Mouse (Mus musculus) gastrocnemius, adult 8-10 months (tissue): ENCODE results near the gene Tgds. TPM values are rescaled to one million over a fixed set of nuclear protein-coding genes. Genes with fewer than 3 reads are reported as not detected.
A peak's percentile ranks its signal among the peaks of the same experiment; 100 is the strongest.
"Not testable (repeated sequence)": the region's sequence is repeated elsewhere in the genome, so short reads cannot be mapped to it uniquely, and the experiment has no call there.

Experiments
- DNase-seq, 2 experiments: peaks; one replicate each; pipeline ENCODE4 v3.0.0; 2022; ENCODE audit warnings: low spot score in 2 of 2
- total RNA-seq, 4 experiments: library from RNA; stranded (reverse); gene quantifications; 2 replicates each; pipeline ENCODE4 v1.2.4; 2022

The Tgds gene
- 1 to 10 TPM; 4.4 to 6.5 (median 5.6) TPM for total RNA-seq

DNA sequence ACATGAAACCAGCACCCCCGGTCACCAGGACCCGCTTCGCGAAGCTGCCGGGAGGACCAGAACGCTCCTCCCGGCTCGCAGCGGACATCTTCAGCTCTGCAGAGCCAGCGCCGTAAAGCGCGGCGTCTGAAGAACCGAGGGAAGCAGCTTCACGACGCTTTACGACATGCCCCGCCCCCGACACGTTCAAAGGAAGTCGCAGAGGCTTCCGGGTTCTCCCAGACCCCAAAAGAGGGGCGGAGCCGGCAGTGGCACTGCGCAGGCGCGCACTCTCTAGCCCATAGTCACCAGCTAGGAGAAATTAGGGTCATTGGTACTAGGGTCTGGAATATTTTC is at the start of gene Tgds:
Gene Tgds (minus strand): TSS at position 114 of the 336 bp plus-strand sequence.
- peak; percentile 99 for DNase-seq

DNA sequence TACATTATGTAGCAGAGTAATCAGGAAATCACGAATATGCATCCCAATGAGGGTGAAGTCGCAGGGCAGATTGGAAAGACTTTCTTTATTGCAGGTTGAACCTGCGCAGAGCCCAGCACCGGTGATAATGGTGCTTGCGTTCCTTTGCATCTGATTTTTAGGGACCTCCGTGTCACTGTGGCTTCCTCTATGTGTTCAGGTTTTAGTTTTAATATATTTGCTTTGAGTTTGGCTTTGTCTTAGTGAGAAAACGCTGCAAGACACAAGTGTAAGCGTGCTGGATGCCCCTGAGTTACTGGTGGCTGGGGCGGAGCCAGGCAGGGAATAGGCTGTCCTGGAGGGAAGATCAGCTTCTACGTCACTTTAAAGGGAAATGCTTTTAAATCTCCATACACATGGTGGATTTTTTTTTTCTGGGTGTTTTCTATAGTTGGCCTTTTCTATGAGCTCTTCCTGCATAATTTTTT is 48.2 kb upstream of the Tgds start:
- DNase-seq: no peak

DNA sequence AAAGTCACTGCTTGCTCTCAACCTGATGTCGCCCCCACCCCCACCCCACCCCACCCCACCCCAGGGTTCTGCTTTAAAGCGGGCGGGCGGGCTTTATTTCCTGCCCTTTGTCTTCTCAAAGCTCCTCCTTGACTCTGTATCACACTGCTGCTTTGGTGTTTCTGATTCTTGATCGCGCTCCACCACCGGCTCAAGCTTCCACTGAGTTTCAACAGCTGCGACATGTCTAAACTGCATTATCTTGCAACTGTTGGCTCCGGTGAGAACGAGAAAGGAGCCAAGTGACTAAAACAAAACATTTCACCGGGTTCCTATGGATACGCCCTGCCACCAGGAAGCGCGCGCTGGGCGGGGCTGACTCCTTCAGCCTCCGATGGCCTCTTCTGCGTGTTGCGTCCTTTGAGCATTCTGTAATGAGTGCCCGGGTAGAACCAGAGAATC is 47.6 kb upstream of the Tgds start:
- peak in 1 of 2 experiments; percentile 17 for DNase-seq

DNA sequence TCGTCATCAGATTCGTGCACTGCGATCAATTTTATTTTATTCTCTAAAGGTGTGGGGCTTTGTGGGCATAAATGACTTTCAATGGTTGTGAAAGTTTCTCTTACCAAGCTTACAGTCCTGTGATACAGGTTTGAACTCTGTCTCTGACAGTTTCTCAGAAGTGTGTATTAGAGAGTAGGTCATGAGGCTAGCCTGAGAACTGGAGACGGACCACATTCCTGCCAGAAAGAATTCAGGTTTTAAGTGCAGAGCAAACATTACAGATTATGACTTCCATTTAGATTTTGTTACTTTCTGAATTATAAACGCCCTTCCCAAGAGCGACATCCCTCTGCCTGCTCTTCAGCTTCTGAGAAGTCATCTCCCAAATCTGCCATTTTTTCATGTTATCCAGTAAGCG is 47.1 kb upstream of the Tgds start:
- no peak for DNase-seq

DNA sequence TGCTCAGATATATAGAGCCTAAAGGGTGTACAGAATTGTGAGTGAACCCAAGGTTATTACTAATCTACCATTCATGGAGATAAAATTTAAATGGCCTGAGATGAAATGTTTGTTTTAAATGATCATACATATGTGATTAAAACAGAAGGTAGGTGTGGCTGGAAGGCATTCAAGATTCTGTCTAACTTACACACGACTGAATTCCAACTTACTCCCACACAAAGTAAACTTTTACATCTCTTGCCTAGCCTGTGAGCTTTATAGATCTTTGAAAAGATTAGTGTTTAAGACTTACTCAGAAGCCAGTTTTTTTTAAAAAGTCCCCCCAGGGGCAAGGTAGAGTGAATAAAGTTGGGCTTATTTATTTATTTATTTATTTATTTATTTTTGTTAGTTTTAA is 46.7 kb upstream of the Tgds start:
- DNase-seq: no peak

DNA sequence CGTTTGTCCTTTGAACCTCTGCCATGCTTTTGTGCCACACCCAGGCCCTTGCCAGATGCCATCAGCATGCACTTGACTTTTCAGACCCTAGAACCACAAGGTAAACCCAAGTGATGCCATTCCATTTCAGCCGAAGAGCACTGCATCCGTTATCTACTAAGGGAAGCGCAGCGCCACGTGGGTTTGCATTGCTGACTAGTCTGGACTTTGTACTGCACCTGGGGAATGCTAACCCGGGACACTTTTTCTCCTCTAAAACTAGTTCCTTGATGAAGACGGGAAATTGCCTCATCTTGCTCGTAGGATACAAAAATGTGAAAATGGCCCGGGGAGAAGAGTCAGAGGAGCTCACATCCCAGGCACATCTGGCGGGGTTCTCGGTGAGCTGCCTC is 43.1 kb upstream of the Tgds start:
- no peak for DNase-seq

DNA sequence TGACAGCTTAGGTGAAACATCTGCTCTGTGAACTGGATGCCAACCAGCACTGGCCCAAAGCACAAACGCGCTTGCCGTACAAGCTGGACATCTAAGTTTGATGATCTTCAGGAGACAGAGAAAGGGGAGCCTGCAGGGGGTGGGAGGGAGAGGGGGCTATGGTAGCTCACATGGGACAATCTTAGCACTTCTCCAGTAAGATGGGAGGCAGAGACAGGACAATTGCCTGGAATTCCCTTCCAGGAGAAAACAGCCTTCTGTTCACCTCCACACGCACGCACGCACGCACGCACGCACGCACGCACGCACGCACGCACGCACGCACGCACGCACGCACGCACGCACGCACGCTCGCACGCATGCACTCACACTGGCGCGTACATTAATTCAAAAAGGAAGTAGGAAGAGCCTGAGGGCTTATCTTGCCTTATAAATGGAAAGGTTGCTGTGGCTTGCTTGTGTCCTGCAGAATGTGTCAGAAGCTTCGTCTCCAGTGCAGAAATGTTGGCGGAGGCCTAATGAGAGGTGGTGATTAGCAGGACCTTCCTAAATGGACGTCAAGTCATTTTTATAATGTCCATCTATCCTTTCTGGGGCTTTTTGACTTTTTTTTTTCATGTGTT is 42.6 kb upstream of the Tgds start:
- DNase-seq: no peak

DNA sequence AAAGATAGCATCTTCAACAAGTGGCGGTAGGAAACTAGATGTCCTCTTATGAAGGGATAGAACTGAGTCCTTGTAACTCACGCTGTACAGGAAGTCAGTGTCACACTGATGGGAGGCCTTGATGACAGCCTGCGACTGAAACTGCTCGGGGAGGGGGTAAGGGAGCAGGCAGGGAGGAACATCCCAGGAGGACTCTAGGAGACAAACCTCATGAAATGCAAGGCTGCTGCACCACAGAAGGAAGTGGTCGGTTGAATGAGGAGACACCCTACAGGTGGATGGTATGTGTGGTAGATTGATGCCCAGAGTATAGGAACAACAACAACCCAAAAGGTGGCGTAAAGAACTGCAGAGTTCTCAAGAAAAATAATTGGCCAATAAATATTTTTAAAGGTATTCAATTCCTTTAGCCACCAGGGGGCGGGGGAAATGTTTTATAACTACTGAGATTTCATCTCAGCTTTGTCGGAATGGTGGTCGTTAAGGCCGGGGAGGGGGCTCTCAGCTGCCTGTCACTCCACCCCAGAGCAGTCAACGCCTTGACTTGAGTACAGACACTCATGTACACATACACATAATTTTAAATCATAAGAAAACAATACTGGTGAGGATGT is 41.1 kb upstream of the Tgds start:
- DNase-seq: no peak

DNA sequence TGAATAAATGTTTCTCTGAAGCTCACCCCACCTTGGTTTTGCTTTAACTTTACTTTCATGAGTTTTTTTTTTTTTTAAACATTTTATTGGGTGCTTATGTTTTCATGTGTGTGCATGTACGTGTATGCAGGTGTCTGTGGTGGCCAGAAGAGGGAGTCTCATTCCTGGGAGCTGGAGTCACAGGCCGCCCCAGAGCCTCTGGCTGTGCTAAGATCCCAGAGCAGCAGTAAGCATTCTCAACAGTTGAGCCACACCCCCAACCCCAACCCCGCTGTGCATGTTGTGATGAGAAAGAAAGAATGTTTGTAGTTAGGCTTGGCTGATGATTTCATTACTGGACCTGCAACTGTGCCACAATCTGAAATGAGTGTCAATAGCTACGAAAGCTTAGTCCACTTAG is 36.2 kb upstream of the Tgds start:
- DNase-seq: no peak

DNA sequence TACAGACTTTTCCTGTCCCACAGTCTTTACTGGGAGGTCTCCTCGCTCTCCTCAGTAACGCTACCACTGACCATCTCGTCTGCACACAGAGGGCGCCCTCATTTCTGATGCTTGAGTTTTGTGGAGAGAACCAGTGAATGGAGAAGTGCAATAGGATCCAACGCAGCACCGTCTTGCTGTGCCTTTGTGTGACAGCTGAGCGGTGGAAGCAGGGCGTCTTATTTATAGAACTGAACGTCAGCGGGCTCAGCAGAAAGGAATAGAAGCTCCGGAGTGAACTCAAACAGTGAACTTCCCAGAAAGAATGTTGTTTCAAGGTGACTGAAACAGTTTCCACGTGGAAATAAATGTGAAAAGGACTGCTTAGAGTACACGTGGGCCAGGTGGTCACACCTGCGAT is 30.1 kb upstream of the Tgds start:
- no peak for DNase-seq

DNA sequence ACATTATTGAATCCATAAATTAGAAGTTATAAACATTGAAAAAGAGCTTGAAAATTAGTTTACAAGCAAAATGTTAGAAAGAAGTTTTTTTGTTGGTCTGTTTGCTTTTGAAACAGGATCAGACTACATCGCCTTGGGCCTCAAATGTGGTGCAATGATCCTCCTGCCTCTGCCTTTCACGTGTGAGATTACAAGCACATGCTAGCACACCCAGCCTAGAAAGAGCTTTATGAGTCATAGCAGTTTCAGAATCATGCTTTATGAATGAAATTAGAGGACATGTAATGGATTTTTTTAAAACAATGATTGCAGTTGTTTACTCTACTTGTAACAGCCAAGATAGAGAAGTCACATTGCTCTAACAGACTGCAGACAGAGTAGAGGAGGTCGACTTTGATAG is 29.2 kb upstream of the Tgds start:
- DNase-seq: no peak

DNA sequence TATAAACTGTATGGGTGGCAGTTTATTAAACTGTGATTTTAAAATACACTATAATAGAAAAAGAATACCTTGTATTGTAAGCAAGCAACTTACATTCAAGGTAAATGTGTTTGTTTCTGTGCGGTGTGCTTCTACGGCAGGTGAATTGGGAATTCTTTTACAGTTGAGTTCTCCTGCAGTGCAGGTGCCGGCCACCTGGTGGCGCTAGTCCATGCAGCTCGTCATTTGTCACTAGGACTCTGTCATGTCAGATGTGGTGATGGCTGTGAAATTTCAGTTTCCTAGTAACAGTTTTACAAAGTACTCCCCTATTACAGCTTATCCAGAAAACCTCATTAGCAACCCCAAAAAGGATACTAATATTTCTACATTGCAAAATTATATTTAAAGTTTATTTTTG is 24.6 kb upstream of the Tgds start:
- peak in 1 of 2 experiments; percentile 32 for DNase-seq

DNA sequence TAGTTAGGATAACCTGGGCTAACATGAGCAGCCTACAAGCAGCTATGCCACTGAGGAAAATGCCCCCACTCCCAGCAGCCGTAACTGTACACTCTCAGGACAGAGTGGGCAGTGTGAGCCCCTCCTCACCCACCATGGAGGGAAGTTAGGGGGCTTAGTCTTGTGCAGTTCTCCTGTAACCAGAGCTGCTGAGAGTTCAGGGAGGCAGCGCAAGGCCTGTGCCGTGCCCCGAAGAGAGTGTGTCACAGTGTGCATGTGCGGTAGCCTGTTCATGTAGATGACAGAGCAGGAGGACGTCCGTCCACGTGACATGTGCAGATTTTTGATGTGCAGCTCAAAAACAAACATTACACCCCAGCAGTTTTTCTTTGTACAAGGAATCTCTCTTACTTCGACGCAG is 24.2 kb upstream of the Tgds start:
- no peak for DNase-seq

DNA sequence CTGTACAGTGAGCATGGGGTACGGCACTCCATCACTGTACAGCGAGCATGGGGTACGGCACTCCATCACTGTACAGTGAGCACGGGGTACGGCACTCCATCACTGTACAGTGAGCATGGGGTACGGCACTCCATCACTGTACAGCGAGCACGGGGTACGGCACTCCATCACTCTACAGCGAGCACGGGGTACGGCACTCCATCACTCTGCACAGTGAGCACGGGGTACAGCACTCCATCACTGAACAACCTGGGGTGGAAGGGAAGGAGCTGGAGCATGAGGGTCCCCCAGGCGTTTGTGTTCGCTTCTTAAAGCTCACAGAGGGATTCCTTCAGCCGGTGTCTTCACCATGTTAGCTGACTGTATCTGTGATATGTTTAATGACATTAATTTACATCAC is 23.5 kb upstream of the Tgds start:
- not testable (repeated sequence) for DNase-seq

DNA sequence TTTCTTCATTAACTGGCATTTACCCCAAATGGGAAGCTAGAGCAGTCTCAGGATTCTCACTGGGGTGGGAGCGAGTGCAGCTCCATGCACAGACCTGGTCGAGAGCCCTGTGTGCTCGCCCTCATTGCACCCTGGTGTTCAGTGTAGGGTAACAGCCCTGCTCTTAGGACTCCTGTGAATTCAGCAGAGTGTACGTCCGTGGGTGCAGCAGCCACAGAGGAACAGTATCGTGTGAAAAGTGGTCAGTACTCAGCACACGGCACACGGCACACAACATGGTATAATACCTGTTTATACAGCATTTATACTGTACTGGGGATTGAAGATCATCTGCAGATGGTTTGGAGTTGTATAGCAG is 19.7 kb upstream of the Tgds start:
- DNase-seq: no peak

DNA sequence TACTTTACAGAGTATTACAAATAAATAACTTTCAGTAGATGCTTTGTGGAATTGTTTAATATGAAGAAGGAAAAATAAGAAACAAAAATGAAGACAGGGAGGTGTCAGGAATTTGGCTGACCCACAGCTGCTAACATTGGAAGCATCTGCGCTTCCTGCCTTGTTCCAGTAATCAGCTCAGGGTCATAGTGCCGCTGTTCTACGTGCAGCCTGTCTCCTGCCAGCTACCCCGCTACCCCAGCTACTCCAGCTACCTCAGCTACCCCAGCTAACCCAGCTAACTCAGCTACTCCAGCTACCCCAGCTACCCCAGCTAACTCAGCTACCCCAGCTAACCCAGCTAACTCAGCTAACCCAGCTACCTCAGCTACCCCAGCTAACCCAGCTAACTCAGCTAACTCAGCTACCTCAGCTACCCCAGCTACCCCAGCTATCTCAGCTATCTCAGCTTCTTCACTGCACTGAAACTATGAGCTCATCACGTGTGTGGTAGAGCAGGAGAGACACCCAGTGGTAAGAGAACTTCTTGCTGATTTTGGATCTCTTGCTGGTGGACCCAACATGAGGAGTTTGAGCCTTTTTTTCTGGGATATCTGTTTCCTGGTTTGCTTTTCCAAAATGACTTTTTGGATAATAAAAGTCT is 19.2 kb upstream of the Tgds start:
- DNase-seq: peak; percentile 23 to 43

DNA sequence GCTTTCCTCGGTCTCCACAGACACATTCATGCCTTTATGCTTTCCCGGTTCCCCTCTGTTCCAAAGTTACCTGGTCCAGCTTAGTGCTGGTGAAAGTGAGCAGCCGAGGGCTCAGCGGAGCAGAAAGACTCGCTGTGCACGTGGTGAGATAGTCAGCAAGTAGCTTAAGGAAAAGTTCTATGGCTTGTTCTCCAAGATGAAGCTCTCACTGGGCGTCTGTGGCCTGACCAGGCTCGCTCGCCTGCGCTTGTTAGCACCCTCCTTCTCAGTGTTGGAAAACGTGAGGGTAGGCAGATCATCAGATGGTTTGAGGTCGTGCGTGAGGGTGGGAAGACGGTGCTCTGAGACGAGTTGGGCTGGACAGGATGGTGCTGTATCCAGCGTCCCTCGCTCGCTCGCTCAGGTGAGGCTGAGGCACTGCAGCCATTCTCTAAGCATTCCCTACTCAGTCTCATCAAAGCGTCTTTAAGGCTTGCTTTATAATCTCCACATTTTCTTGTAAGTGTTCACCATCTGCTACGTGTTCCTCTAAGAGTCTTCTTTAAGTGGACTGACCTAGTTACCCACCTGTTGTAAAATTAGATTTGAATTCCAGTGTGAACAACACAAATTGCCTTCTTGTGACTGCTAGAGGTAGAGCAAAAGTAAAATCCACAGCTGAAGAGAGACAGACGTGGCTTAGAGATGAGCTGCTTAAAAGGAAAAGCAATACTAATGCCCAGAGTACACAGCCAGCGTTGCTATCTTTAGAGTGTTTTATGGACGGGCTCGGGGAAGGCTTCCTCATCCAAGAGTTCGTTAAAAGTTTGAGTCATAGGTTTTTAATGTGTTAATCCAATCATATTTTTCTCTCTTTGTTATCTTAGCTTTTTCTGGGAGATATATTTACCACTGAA is 18.3 kb upstream of the Tgds start:
- no peak for DNase-seq

DNA sequence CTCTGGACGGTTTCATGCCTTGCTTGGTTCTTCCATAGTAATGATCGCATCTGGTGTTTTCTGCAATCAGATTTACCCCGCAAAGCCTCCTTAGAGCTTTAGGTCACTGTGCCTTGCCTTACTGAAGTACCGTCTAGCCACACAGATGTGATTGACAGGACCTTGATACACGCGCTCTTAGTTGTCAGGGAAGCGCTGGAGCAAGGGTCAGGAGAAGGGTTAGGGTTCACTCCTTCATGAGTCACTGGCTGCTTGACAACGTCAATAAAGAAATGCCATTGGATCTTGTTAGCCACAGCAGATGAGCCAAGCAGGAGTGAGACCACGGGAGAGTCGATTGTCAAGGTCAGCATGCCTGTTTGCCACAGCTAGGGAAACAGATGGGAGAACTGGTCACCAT is 16.0 kb upstream of the Tgds start:
- DNase-seq: no peak

DNA sequence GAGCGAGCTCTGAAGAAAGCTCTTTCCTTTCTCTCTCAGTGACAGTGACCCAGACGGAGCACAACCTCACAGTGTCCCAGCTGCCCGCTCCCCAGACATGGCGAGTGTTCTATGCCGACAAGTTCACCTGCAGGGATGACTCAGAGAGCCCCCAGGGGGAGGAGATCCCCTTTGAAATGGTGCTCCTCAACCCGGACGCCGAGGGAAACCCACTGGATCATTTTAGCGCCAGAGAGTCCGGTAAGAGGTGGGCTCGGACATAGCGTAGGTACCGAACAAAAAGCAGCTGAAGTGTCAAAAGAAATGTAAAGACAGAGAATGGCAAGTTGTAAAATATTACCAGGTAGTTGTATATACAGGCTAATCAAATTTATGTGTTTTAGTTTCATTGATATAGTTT is 15.5 kb upstream of the Tgds start:
- DNase-seq: no peak

DNA sequence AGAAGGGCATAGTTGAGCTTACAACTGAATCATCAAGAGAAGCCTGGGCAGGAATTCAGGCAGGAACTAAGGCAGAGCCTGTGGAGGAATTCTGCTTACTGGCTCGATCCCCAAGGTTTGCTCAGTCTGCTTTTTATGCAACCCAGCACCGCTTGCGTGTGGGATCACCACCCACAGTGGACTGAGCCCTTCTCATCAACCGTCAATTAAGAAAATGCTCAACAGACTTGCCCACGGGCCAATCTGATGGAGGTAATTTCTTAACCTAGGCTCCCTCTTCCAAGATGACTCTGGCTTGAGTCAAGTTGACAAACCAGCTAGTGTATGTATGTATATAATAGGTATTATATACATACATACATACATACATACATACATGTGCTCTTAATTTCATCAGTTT is 9.7 kb upstream of the Tgds start:
- no peak for DNase-seq

DNA sequence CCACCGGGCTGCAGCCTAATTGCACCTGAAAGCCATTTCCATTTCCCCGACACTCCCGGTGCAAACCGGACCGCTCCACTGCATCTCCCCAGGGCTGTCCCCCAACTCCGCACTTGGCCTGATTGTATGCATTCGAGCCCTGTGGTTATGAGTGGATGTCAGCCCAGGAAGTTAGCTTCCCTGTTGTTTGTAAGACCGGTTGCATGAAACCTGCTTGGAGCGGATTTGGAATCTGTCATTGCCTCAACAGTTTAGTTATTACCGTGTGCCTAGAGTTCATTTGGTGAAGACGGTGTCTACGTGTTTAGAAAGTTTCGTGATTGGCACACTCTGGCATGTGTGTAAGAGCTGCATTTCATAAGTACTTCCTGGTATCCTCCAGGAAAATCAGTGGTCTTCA is 4.9 kb upstream of the Tgds start:
- DNase-seq: no peak
